Mouse (Mus musculus): ENCODE measurements around the gene Gm43518. TPM values are rescaled to one million over a fixed set of nuclear protein-coding genes. Genes with fewer than 3 reads are reported as not detected.

Gm43518 gene
- total and polyA plus RNA-seq, 3 experiments: 2.1 to 3.6 TPM; not detected in 1

GRCm38 (mm10) chr5:123973299-123974178 lies 46.3 kb downstream of the Gm43518 start, which contains the start of gene Hip1r:
Hip1r (plus strand) TSS chr5:123973628.
- peak within 1 kb of the TSS; percentile 97 to 100 for H3K4me3 ChIP-seq (ENCODE audit: control insufficient read depth in 1 of 2, insufficient read depth in 1 of 2, low read depth in 2 of 2, low read length in 2 of 2)
- peak; percentile 81 for DNase-seq (ENCODE audit: low read depth, low spot score)
- peak within 1 kb of the TSS; percentile 35 for H3K27ac ChIP-seq (ENCODE audit: control insufficient read depth, low read depth, low read length)
- H3K27me3 ChIP-seq (ENCODE audit: control insufficient read depth in 1 of 2, insufficient read depth in 2 of 2, low read length in 2 of 2): no peaks in the 10 kb centered on the region
- peak within 1 kb of the TSS; percentile 94 for H3K9ac ChIP-seq (ENCODE audit: control insufficient read depth, low read depth, low read length, poor library complexity, severe bottlenecking)
- H3K4me1 ChIP-seq (ENCODE audit: control insufficient read depth in 1 of 2, insufficient read depth in 2 of 2, low read length in 2 of 2): peaks cover 0 to 6% of the 10 kb centered on the region in 2 experiments; a peak in 2 of 4 replicates
- no peak for TF ChIP-seq CHD1 (IDR thresholded peaks at IDR 0.05; ENCODE audit: low read depth, low read length)
- no peak for TF ChIP-seq HCFC1 (IDR thresholded peaks at IDR 0.05; ENCODE audit: low read depth, low read length)
- no peak for TF ChIP-seq MAZ (IDR thresholded peaks at IDR 0.05; ENCODE audit: low read depth, low read length)
- TF ChIP-seq MEF2A (IDR thresholded peaks at IDR 0.05; ENCODE audit: extremely low read depth, insufficient replicate concordance, low read depth, low read length, poor library complexity, severe bottlenecking): no peak
- no peak for TF ChIP-seq GATA1 (IDR thresholded peaks at IDR 0.05; ENCODE audit: low read depth, low read length)
- no peak for TF ChIP-seq E2F4 (IDR thresholded peaks at IDR 0.05; ENCODE audit: borderline replicate concordance, low read depth, low read length)
- TF ChIP-seq POLR2AphosphoS5 (IDR thresholded peaks at IDR 0.05; ENCODE audit: borderline replicate concordance, low read depth, low read length): no peak
- peak; percentile 13; the same call in 1 of the 2 replicates for TF ChIP-seq MAX (IDR thresholded peaks at IDR 0.05; ENCODE audit: low read length)
- TF ChIP-seq KAT2A (conservative IDR thresholded peaks at IDR 0.05; ENCODE audit: low read depth, low read length): no peak
- no peak for TF ChIP-seq ZKSCAN1 (IDR thresholded peaks at IDR 0.05; ENCODE audit: low read depth, low read length)
- no peak for TF ChIP-seq GABPA (IDR thresholded peaks at IDR 0.05; ENCODE audit: low read depth, low read length)
- TF ChIP-seq CHD2 (IDR thresholded peaks at IDR 0.05; ENCODE audit: low read length): no peak
- TF ChIP-seq TCF12 (IDR thresholded peaks at IDR 0.05; ENCODE audit: low read depth, low read length): no peak
- no peak for TF ChIP-seq BHLHE40 (IDR thresholded peaks at IDR 0.05; ENCODE audit: borderline replicate concordance, low read depth, low read length)
- 0 out of 2 replicates have a peak, but pooled peaks have one; percentile 4 for TF ChIP-seq USF1 (IDR thresholded peaks at IDR 0.05; ENCODE audit: low read depth, low read length)
- TF ChIP-seq UBTF (IDR thresholded peaks at IDR 0.05; ENCODE audit: borderline replicate concordance, insufficient read depth, low read depth, low read length): 0 out of 2 replicates have a peak, but pooled peaks have one; percentile 26
- peak; percentile 14; the same call in 1 of the 2 replicates for TF ChIP-seq SIN3A (IDR thresholded peaks at IDR 0.05; ENCODE audit: low read length)
- no peak for TF ChIP-seq MYC (IDR thresholded peaks at IDR 0.05; ENCODE audit: low read depth, low read length)
- no peak for TF ChIP-seq USF2 (IDR thresholded peaks at IDR 0.05; ENCODE audit: borderline replicate concordance in 1 of 2, insufficient read depth in 1 of 2, low read depth in 1 of 2, low read length in 2 of 2)
- no peak for TF ChIP-seq TAL1 (IDR thresholded peaks at IDR 0.05; ENCODE audit: low read length)
- no peak for TF ChIP-seq MAFK (IDR thresholded peaks at IDR 0.05; ENCODE audit: borderline replicate concordance, low read depth, low read length)
- no peak for TF ChIP-seq MYB (IDR thresholded peaks at IDR 0.05; ENCODE audit: low read depth, low read length)
- no peak for TF ChIP-seq SMC3 (IDR thresholded peaks at IDR 0.05; ENCODE audit: low read depth, low read length)
- no peak for TF ChIP-seq CTCF (IDR thresholded peaks at IDR 0.05 in 2 of 3, conservative IDR thresholded peaks at IDR 0.05 in 1 of 3; ENCODE audit: control insufficient read depth in 1 of 3, insufficient read depth in 1 of 3, low read depth in 2 of 3, low read length in 3 of 3, poor library complexity in 1 of 3, severe bottlenecking in 1 of 3)
- TF ChIP-seq POLR2AphosphoS2 (IDR thresholded peaks at IDR 0.05; ENCODE audit: low read length): peak; percentile 53; the same call in 1 of the 2 replicates
- no peak for TF ChIP-seq MXI1 (IDR thresholded peaks at IDR 0.05; ENCODE audit: low read depth, low read length)
- TF ChIP-seq JUND (IDR thresholded peaks at IDR 0.05; ENCODE audit: low read depth, low read length): no peak
- TF ChIP-seq ZMIZ1 (IDR thresholded peaks at IDR 0.05; ENCODE audit: low read depth, low read length): peak; percentile 77; the same call in 1 of the 2 replicates
- no peak for TF ChIP-seq ETS1 (IDR thresholded peaks at IDR 0.05; ENCODE audit: low read depth, low read length)
- TF ChIP-seq NELFE (IDR thresholded peaks at IDR 0.05; ENCODE audit: low read depth, low read length): peak; percentile 90
- 0 out of 2 replicates have a peak, but pooled peaks have one; percentile 12 for TF ChIP-seq NRF1 (IDR thresholded peaks at IDR 0.05; ENCODE audit: insufficient read depth, low read depth, low read length, poor library complexity, severe bottlenecking)
- no peak for TF ChIP-seq TBP (IDR thresholded peaks at IDR 0.05; ENCODE audit: low read depth, low read length)
- TF ChIP-seq POLR2A (IDR thresholded peaks at IDR 0.05; ENCODE audit: control insufficient read depth in 1 of 2, insufficient read depth in 1 of 2, low read depth in 1 of 2, low read length in 2 of 2, poor library complexity in 1 of 2): peak; percentile 76 to 83
- TF ChIP-seq ELF1 (IDR thresholded peaks at IDR 0.05; ENCODE audit: low read depth, low read length): no peak
- H3K79me2 ChIP-seq (ENCODE audit: control insufficient read depth, insufficient read depth, low read length, poor library complexity): peaks cover 10% of the 10 kb centered on the region
- no peaks in the 10 kb centered on the region; a peak in 1 of 4 replicates for H3K36me3 ChIP-seq (ENCODE audit: control insufficient read depth in 1 of 2, insufficient read depth in 2 of 2, low read length in 2 of 2)
- H3K9me3 ChIP-seq (replicated peaks; ENCODE audit: insufficient read depth, low read length): no peaks in the 10 kb centered on the region

All from MEL (cell line).